In genomic region chrX:96144960-96145488, GRCm38 (mm10) we compare ENCODE assay signal across 11 mouse cellular contexts. TPM values are rescaled to one million over a fixed set of nuclear protein-coding genes. Genes with fewer than 3 reads are reported as not detected.
DNase-seq lines count a peak whose midpoint lies in the region; ATAC-seq and TF ChIP-seq lines count a peak whose summit lies in the region.
"Had no signal": no experiment of that assay in that cellular context is flagged by ENCODE, and none has a peak within 500 bp of the region (broad histone marks: within the 10 kb centered on the region; RNA-seq: fewer than 3 reads in every experiment).

No protein-coding gene starts in this region.

- no peaks in the 10 kb centered on the region for H3K27me3 ChIP-seq in liver, postnatal 0 days (ENCODE audit: insufficient read depth, low read length)
- H3K27me3 ChIP-seq in liver, embryonic 11.5 days (replicated peaks; ENCODE audit: control insufficient read depth, insufficient read depth, low read length), result no peaks in the 10 kb centered on the region
- H3K27me3 ChIP-seq: kidney, embryonic 15.5 days had no signal

- peak; percentile 24 for TF ChIP-seq CTCF in gastrocnemius, adult 2 months (IDR thresholded peaks at IDR 0.05)
- peak; percentile 19 for TF ChIP-seq CTCF in liver, postnatal 0 days (IDR thresholded peaks at IDR 0.05; ENCODE audit: low read depth)

- H3K36me3 ChIP-seq in liver, postnatal 0 days (replicated peaks; ENCODE audit: insufficient read depth, low read length), result no peaks in the 10 kb centered on the region
- no peaks in the 10 kb centered on the region for H3K36me3 ChIP-seq in liver, embryonic 11.5 days (ENCODE audit: control insufficient read depth, insufficient read depth, low read length)
- H3K36me3 ChIP-seq: kidney, embryonic 15.5 days had no signal

- WGBS in liver, postnatal 0 days (ENCODE audit: insufficient replicate concordance), result 44% methylated on average over 3 of the region's 3 CpGs
- 50% methylated on average over 3 of the region's 3 CpGs for WGBS in liver, embryonic 11.5 days

- DNase-seq in gastrocnemius, adult 2 months, result no peak
- no peak for DNase-seq in gastrocnemius, postnatal 25 days
- no peak for DNase-seq in liver, postnatal 0 days
- no peak for DNase-seq in liver, embryonic 11.5 days (ENCODE audit: low spot score)
- peak; percentile 5 for DNase-seq in retina, embryonic 14.5 days (ENCODE audit: low spot score)
- no peak for DNase-seq in T-cell, adult 2 months (ENCODE audit: low spot score)
- no peak for DNase-seq in left cerebral cortex, adult 18-20 months (ENCODE audit: low spot score in 2 of 2)
- DNase-seq: cerebellum, adult 11 months had no signal

- no peak overlapping the region for H3K27ac ChIP-seq in gastrocnemius, adult 2 months
- H3K27ac ChIP-seq in liver, postnatal 0 days (ENCODE audit: low read depth), result no peak overlapping the region
- no peak overlapping the region for H3K27ac ChIP-seq in liver, embryonic 11.5 days (ENCODE audit: low read depth, low read length)
- H3K27ac ChIP-seq: kidney, embryonic 15.5 days had no signal

- H3K9me3 ChIP-seq in liver, postnatal 0 days (ENCODE audit: low read length), result no peaks in the 10 kb centered on the region
- no peaks in the 10 kb centered on the region for H3K9me3 ChIP-seq in liver, embryonic 11.5 days (ENCODE audit: control insufficient read depth, low read length)
- H3K9me3 ChIP-seq: kidney, embryonic 15.5 days had no signal

- no peak for ATAC-seq in liver, postnatal 0 days
- no peak for ATAC-seq in liver, embryonic 11.5 days (replicated peaks; ENCODE audit: low FRiP score)
- peak; percentile 93 for ATAC-seq in common myeloid progenitor, adult 5-6 weeks (replicated peaks; ENCODE audit: low read depth, poor library complexity, severe bottlenecking)

- TF ChIP-seq EP300 in liver, postnatal 0 days (IDR thresholded peaks at IDR 0.05; ENCODE audit: low read depth), result no peak

- no peak overlapping the region for H3K4me3 ChIP-seq in gastrocnemius, adult 2 months
- no peak overlapping the region for H3K4me3 ChIP-seq in liver, postnatal 0 days (ENCODE audit: low read depth, low read length)
- H3K4me3 ChIP-seq in liver, embryonic 11.5 days (ENCODE audit: low read depth, low read length), result no peak overlapping the region
- H3K4me3 ChIP-seq: kidney, embryonic 15.5 days; myocyte had no signal

- H3K4me2 ChIP-seq in liver, postnatal 0 days (ENCODE audit: low read depth, low read length), result no peak overlapping the region
- H3K4me2 ChIP-seq in liver, embryonic 11.5 days, result no peak overlapping the region
- H3K4me2 ChIP-seq: kidney, embryonic 15.5 days had no signal

- H3K9ac ChIP-seq in liver, postnatal 0 days (replicated peaks), result no peak overlapping the region
- H3K9ac ChIP-seq in liver, embryonic 11.5 days (ENCODE audit: low read depth, low read length), result no peak overlapping the region
- H3K9ac ChIP-seq: kidney, embryonic 15.5 days had no signal

- intact Hi-C loops in gastrocnemius, adult 2 months (cut with DNase I), result no loop called here

- H3K4me1 ChIP-seq in liver, postnatal 0 days (ENCODE audit: insufficient read depth), result no peaks in the 10 kb centered on the region
- no peaks in the 10 kb centered on the region; the same call in 1 of the 2 replicates for H3K4me1 ChIP-seq in liver, embryonic 11.5 days (replicated peaks; ENCODE audit: control insufficient read depth, insufficient read depth, low read length)
- H3K4me1 ChIP-seq: kidney, embryonic 15.5 days had no signal

RNA-seq across cellular contexts. Expression of gene Msn, which starts 49.2 kb away (rescaled TPM):
- 10 to 100 TPM; 23.3 to 33.8 TPM for total RNA-seq in gastrocnemius, adult 2 months (2021)
- 10 to 100 TPM; 31.4 to 38.2 TPM for total RNA-seq in gastrocnemius, postnatal 25 days (2021)
- 32.0 and 36.7 TPM in 2 replicates for polyA plus RNA-seq in liver, postnatal 0 days (2015; fragmentation: Nextera tagmentation; extraction: Ambion mirVana)
- 116 and 131 TPM in 2 replicates for polyA plus RNA-seq in liver, embryonic 11.5 days (2014; fragmentation: Nextera tagmentation; extraction: Ambion mirVana)
- total RNA-seq in common myeloid progenitor, adult 5-6 weeks (2017), result 134 and 168 TPM in 2 replicates
- 10 to 100 TPM; 18.6 to 20.2 TPM for total RNA-seq in left cerebral cortex, adult 18-20 months (2021)
